Mouse (Mus musculus) brain, embryonic 14.5 days (tissue): ENCODE measurements around the gene Mgme1.

Experiments used
- CTCF ChIP-seq: fragments of 200-500 bp; IDR thresholded peaks from 2 replicates; pipeline ENCODE4 v1.5.1; 2012; ENCODE audit warnings: inconsistent platforms, mild to moderate bottlenecking, moderate library complexity, borderline replicate concordance; ENCODE audit not compliant: insufficient read depth, insufficient read length; ENCODE audit errors: extremely low read depth
- POLR2A ChIP-seq: fragments of 200-500 bp; IDR thresholded peaks from 2 replicates; pipeline ENCODE4 v1.6.1; 2012; ENCODE audit warnings: mild to moderate bottlenecking, inconsistent platforms, borderline replicate concordance; ENCODE audit not compliant: poor library complexity, insufficient read depth, insufficient read length, severe bottlenecking; ENCODE audit errors: extremely low read depth

DNA sequence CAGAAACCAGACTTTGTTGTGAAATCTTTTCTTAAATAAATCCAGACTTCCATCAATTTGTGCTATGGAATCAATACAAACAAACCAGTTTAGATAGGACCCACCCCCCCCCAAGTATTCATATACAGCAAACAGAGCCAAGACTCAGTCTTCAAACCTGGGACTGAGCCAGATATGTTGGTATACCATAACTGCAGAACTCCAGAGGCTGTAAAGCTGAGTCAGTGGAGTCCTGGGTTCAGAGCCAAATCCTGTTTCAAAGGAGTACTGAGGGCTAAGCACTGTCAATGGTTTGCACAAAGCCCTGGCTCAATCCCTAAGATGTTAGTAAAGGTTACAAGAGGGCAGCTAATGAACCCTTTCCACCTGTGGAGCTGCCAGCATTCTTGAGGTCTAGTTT lies 20.4 kb upstream of the Mgme1 start:
- TF ChIP-seq POLR2A = no peak
- TF ChIP-seq CTCF = no peak
